Mouse (Mus musculus): ENCODE measurements around the gene Slc38a6. TPM values are rescaled to one million over a fixed set of nuclear protein-coding genes. Genes with fewer than 3 reads are reported as not detected.

Gene Slc38a6
- polyA plus RNA-seq, 1 experiment from 2014 or later, result 10.4 TPM

DNA sequence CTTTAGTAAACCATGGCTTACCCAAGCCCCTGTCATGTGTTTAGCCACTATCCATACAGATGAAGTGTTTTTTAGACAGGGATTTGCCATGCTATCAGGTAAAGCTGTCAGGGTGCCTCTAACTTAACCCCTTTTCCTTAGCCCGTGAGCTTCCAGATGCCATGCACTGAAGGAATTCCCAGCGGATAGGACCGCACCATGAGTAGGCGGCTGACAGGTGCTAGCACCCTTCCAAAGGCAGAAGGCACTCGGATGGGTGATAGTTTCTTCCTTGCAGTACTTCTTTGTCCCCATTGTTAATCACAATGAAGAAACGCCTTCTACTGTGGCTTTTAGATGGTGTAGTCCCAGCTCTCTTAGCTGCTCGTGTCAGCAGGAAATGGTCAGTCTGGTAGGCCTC is 60.6 kb downstream of the Slc38a6 start:
- no peaks in the 10 kb centered on the region for H3K4me1 ChIP-seq (replicated peaks)
- no peak overlapping the region for H3K4me2 ChIP-seq (replicated peaks)
- no peak overlapping the region for H3K4me3 ChIP-seq (replicated peaks)
- H3K27me3 ChIP-seq, result no peaks in the 10 kb centered on the region
- H3K36me3 ChIP-seq, result peaks cover 7% of the 10 kb centered on the region
- no peaks in the 10 kb centered on the region for H3K9me3 ChIP-seq
- no peak overlapping the region for H3K27ac ChIP-seq
- no peak overlapping the region for H3K9ac ChIP-seq (replicated peaks)
- WGBS, result 83% methylated on average over 7 of the region's 7 CpGs
- ATAC-seq, result no peak

DNA sequence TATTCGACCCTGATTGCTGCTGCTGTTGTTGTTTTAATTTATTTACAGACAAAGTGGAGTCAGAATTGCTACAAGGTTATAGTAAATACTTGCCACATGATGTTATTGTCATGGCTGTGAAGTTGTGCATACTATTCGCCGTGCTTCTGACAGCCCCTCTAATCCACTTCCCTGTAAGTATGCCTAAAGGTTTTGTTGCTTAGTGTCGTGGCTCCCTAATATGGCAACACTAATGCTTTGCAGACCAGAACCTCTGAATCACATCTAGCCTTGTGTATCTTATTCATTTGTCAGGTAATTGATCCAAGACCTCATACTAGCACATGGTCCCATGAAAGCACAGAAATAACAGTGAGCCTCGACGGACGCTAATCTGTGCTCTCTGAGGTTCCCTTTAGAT is 63.9 kb downstream of the Slc38a6 start:
- Histone ChIP-seq H3K27me3 (no peaks in the 10 kb centered on the region), H3K27ac (no peak overlapping the region), H3K4me1 (replicated peaks) (peaks cover 14% of the 10 kb centered on the region; the same call in 1 of the 2 replicates), H3K4me2 (replicated peaks) (no peak overlapping the region), H3K4me3 (replicated peaks) (no peak overlapping the region), H3K36me3 (no peaks in the 10 kb centered on the region), H3K9ac (replicated peaks) (no peak overlapping the region), H3K9me3 (no peaks in the 10 kb centered on the region)
- 69% methylated on average over 7 of the region's 7 CpGs for WGBS
- ATAC-seq, result no peak

DNA sequence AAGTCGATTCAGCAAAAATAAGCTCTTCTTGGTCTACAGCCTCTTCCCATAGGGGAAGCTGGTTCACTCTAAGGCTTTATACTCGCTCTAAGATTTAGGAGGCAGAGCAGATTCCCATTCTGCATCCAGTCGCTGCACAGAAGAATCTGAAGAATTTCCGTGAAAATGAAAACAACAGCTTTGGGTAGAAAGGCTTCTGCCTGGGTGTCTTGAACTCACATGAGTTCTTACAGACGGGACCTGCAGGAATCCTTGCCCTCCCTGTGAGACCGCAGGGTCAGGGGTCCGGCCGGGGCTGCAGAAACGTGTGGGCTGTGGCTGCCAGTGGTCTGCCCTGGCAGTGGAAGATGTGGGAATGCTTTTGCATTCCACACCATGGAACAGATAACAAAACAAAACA is 64.4 kb downstream of the Slc38a6 start:
- no peak overlapping the region for H3K4me3 ChIP-seq (replicated peaks)
- no peak overlapping the region for H3K27ac ChIP-seq
- no peak for ATAC-seq
- no peak overlapping the region for H3K9ac ChIP-seq (replicated peaks)
- H3K4me1 ChIP-seq (replicated peaks), result peaks cover 15% of the 10 kb centered on the region; the same call in 1 of the 2 replicates
- H3K27me3 ChIP-seq, result no peaks in the 10 kb centered on the region
- no peaks in the 10 kb centered on the region for H3K36me3 ChIP-seq
- WGBS, result 40% methylated on average over 9 of the region's 9 CpGs
- H3K4me2 ChIP-seq (replicated peaks), result no peak overlapping the region
- no peaks in the 10 kb centered on the region for H3K9me3 ChIP-seq

DNA sequence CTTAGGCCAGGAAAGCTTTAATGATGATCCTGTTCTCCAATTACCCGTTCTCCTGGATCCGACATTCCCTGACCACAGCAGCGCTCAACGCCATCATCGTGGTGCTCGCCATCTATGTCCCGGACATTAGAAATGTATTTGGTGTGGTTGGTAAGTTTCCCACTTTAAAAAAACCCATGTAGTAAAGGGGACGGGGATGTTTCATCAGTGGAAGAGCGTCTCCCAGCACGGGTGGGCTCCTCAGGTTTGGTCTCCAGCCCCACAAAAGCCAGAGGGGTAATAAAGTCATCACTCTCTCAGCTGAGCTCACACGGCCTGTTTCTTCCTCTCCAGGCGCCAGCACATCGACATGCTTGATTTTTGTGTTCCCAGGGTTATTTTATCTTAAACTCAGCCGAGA is 65.2 kb downstream of the Slc38a6 start:
- Histone ChIP-seq H3K4me2 (replicated peaks) (no peak overlapping the region), H3K9ac (replicated peaks) (no peak overlapping the region), H3K9me3 (no peaks in the 10 kb centered on the region), H3K4me3 (replicated peaks) (no peak overlapping the region), H3K36me3 (no peaks in the 10 kb centered on the region), H3K4me1 (replicated peaks) (peaks cover 15% of the 10 kb centered on the region; the same call in 1 of the 2 replicates), H3K27ac (no peak overlapping the region), H3K27me3 (no peaks in the 10 kb centered on the region)
- no peak for ATAC-seq
- WGBS, result 77% methylated on average over 14 of the region's 14 CpGs

DNA sequence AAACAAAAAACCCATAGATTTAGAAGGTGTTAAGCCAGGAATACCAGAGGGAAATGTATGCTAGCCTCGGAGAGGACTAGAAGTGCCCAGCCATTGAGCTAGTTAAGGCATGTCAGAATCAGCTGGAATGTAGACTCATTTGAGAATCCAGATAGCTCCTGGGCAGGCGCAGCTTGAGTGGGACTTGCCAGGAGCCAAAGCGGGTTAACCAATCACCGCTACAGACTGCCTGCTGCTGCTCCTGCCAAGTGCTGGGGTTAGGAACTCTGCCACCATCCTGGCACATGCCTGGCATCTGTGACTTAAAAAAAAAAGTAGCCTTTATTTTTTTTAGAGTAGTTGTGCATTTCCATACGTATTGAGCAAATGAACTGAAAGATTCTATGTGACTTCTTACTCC is 66.8 kb downstream of the Slc38a6 start:
- Histone ChIP-seq H3K9ac (replicated peaks) (no peak overlapping the region), H3K4me1 (replicated peaks) (peaks cover 15% of the 10 kb centered on the region; the same call in 1 of the 2 replicates), H3K27ac (no peak overlapping the region), H3K27me3 (no peaks in the 10 kb centered on the region), H3K36me3 (peaks cover 3% of the 10 kb centered on the region; the same call in 1 of the 2 replicates), H3K9me3 (no peaks in the 10 kb centered on the region), H3K4me3 (replicated peaks) (no peak overlapping the region), H3K4me2 (replicated peaks) (no peak overlapping the region)
- WGBS, result 96% methylated on average over 5 of the region's 5 CpGs
- ATAC-seq, result no peak

DNA sequence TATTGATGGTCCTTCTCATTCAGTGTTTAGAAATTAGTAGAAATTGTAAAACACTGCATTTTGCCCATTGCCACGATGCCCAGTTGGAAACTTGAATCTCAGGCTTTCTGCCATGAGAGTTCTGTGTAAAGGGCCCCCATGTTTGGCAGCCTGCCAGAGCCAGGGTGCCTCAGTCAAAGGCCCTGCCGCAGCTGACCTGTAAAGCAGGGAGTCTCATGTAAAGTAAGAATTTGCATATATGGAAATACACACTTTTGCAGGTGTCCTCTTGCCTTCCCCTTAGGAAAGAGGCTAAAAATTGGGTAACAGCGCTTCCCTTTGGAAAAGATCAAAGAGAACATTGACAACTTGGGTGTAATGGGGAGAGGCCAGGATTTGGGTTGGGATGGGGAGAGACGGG is 67.9 kb downstream of the Slc38a6 start:
- WGBS, result 69% methylated on average over 4 of the region's 4 CpGs
- Histone ChIP-seq H3K36me3 (peaks cover 5% of the 10 kb centered on the region; the same call in 1 of the 2 replicates), H3K9me3 (no peaks in the 10 kb centered on the region), H3K4me2 (replicated peaks) (no peak overlapping the region), H3K27me3 (no peaks in the 10 kb centered on the region), H3K4me3 (replicated peaks) (no peak overlapping the region), H3K4me1 (replicated peaks) (peaks cover 15% of the 10 kb centered on the region; the same call in 1 of the 2 replicates), H3K9ac (replicated peaks) (no peak overlapping the region), H3K27ac (no peak overlapping the region)
- no peak for ATAC-seq

DNA sequence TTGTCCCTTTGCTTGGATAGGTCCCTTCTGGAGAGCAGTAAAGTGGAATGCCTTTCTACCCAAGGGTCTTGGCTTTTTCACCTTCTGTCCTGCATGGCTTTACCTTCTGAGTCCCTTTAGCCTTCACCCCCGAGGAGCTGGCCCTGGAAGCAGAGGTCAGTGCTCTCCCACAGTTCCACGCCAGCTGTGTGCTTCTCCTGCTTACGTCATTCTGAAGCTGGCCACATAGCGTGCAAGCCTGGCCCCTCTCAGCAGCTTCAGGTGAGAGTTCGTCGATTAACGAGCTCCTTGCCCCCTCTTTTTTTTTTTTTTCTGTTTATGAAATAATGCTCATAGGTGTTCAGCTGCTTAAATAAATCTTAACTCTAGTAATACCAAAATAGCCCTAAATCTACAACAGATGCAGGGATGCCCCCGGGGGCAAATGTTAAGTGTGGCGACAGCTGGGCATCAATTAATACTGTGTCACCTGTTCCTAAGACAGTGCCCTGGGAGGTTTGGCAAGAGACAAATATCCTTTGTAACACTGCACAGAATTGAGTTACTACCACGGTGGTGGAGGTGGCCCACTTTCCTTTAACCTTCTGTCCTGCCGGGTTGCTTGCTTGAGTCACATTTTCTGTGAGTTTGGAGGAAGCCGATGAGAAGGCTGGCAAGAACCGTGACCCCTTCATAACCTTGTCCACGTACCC is 68.7 kb downstream of the Slc38a6 start:
- no peaks in the 10 kb centered on the region for H3K27me3 ChIP-seq
- no peak overlapping the region for H3K4me3 ChIP-seq (replicated peaks)
- no peaks in the 10 kb centered on the region for H3K9me3 ChIP-seq
- H3K27ac ChIP-seq, result no peak overlapping the region
- WGBS, result 81% methylated on average over 14 of the region's 14 CpGs
- peaks cover 15% of the 10 kb centered on the region; the same call in 1 of the 2 replicates for H3K4me1 ChIP-seq (replicated peaks)
- no peak for ATAC-seq
- peaks cover 5% of the 10 kb centered on the region; the same call in 1 of the 2 replicates for H3K36me3 ChIP-seq
- H3K9ac ChIP-seq (replicated peaks), result no peak overlapping the region
- H3K4me2 ChIP-seq (replicated peaks), result no peak overlapping the region

DNA sequence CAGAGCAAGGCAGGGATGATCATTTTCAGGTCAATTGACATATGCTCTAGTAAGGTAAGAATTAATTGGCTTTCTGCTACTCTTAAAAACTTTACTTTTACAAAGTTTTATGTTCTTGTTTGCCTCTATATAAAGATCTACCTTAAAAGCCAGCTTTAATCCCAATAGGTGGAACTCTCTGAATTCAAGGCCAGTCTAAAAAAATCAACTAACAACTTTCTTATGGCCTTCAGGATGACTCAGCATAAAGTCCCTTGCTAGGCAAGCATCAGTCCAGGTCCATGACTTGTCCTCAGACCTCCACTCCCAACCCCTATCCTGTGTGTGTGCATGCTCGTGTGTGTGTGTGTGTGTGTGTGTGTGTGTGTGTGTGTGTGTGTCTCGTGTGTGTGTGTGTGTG is 70.1 kb downstream of the Slc38a6 start:
- Histone ChIP-seq H3K36me3 (peaks cover 5% of the 10 kb centered on the region; the same call in 1 of the 2 replicates), H3K4me1 (replicated peaks) (peaks cover 20% of the 10 kb centered on the region; the same call in 1 of the 2 replicates), H3K4me2 (replicated peaks) (no peak overlapping the region), H3K4me3 (replicated peaks) (no peak overlapping the region), H3K9me3 (no peaks in the 10 kb centered on the region), H3K27me3 (no peaks in the 10 kb centered on the region), H3K27ac (no peak overlapping the region), H3K9ac (replicated peaks) (no peak overlapping the region)
- WGBS, result 83% methylated on average over 1 of the region's 2 CpGs
- ATAC-seq, result no peak

DNA sequence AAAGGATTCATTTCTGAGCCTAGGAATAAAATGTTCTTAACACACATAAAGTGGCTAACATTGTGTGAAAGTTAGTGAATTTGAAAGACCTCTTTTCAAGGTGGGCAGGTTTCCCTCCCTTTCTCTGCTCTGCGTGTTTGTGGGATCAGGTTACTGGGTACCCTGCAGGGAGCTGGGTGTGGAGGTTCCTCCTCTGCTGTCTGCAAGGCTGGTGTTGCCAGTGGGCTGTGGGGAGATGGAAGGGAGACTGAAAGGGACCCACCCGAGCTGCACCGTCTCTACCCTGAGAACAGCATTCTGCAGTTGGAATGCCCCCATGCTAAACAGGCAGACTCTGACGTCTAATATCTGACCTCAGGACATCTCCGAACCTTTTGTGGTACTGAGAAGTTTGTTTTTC is 70.7 kb downstream of the Slc38a6 start:
- Histone ChIP-seq H3K27ac (no peak overlapping the region), H3K4me1 (replicated peaks) (peaks cover 20% of the 10 kb centered on the region; the same call in 1 of the 2 replicates), H3K27me3 (no peaks in the 10 kb centered on the region), H3K9me3 (no peaks in the 10 kb centered on the region), H3K4me3 (replicated peaks) (no peak overlapping the region), H3K4me2 (replicated peaks) (no peak overlapping the region), H3K9ac (replicated peaks) (no peak overlapping the region), H3K36me3 (peaks cover 5% of the 10 kb centered on the region; the same call in 1 of the 2 replicates)
- 61% methylated on average over 5 of the region's 5 CpGs for WGBS
- no peak for ATAC-seq

DNA sequence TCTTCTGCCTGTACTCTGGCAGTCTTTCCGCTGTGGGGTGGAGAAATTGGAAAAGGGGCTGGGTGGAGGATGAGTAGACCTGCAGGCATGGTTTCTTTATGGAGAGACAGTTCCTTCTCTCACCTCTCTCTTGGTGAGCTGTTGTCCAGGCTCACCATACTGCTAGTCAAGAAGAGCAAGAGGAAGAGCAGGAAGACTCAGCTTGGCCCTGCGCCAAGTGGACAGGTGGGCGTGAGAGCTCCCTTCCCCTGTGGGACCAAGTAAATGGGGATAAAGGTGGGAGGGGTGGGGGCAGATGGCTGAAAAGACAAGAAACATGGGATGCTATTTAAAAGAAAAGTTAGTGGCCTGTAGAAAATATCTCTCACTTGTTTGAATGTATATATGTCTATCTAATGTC is 71.2 kb downstream of the Slc38a6 start:
- peaks cover 20% of the 10 kb centered on the region; the same call in 1 of the 2 replicates for H3K4me1 ChIP-seq (replicated peaks)
- no peak for ATAC-seq
- peaks cover 5% of the 10 kb centered on the region; the same call in 1 of the 2 replicates for H3K36me3 ChIP-seq
- H3K4me3 ChIP-seq (replicated peaks), result no peak overlapping the region
- H3K27me3 ChIP-seq, result no peaks in the 10 kb centered on the region
- 94% methylated on average over 3 of the region's 3 CpGs for WGBS
- H3K27ac ChIP-seq, result no peak overlapping the region
- no peak overlapping the region for H3K9ac ChIP-seq (replicated peaks)
- H3K4me2 ChIP-seq (replicated peaks), result no peak overlapping the region
- H3K9me3 ChIP-seq, result no peaks in the 10 kb centered on the region

DNA sequence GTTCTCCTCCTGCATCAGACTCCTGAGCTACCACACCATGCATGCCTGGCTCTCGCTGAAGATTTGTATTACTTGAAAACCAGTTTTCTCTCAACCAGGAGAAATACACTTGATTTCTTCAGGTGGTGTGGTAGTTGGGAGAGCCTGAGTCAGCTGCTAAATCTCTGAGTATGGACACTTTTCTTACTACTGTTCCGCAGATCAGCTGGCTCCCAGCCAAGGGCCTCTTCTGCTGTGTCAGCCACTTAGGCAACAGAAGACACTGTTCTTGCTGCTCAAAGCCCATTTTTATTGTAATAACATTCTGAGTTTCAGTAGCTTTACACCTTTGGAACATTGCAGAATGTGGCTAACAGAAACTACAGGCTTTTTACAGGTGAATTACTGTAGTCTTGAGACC is 72.1 kb downstream of the Slc38a6 start:
- no peaks in the 10 kb centered on the region for H3K27me3 ChIP-seq
- WGBS, result 83% methylated on average over 2 of the region's 2 CpGs
- ATAC-seq, result no peak
- H3K36me3 ChIP-seq, result peaks cover 5% of the 10 kb centered on the region; the same call in 1 of the 2 replicates
- H3K4me2 ChIP-seq (replicated peaks), result no peak overlapping the region
- H3K9me3 ChIP-seq, result no peaks in the 10 kb centered on the region
- H3K27ac ChIP-seq, result no peak overlapping the region
- peaks cover 20% of the 10 kb centered on the region; the same call in 1 of the 2 replicates for H3K4me1 ChIP-seq (replicated peaks)
- no peak overlapping the region for H3K4me3 ChIP-seq (replicated peaks)
- H3K9ac ChIP-seq (replicated peaks), result no peak overlapping the region

DNA sequence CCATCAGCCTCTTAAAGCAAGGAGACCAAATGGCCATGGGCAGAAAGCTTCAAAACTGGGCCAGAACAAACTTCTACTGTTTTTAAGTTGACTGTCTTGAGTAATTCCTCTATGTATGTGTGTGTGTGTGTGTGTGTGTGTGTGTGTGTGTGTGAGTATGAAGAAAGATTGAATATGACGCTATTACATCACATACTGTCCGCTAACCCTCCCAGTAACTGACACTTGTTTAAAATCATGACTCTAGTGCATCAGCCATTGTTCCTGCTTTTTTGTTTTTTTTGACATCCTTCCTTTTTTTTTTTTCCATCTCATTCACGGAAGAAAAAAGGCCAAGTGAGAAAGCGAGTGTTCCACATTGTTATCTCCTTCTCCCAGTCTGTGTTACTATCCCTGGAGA is 72.9 kb downstream of the Slc38a6 start:
- WGBS, result 79% methylated on average over 4 of the region's 4 CpGs
- no peaks in the 10 kb centered on the region for H3K9me3 ChIP-seq
- no peak for ATAC-seq
- H3K36me3 ChIP-seq, result peaks cover 5% of the 10 kb centered on the region; the same call in 1 of the 2 replicates
- no peak overlapping the region for H3K4me3 ChIP-seq (replicated peaks)
- no peaks in the 10 kb centered on the region for H3K27me3 ChIP-seq
- H3K4me1 ChIP-seq (replicated peaks), result peaks cover 15% of the 10 kb centered on the region; the same call in 1 of the 2 replicates
- no peak overlapping the region for H3K9ac ChIP-seq (replicated peaks)
- H3K27ac ChIP-seq, result no peak overlapping the region
- no peak overlapping the region for H3K4me2 ChIP-seq (replicated peaks)
